ENCODE assay signal across 9 mouse cellular contexts in genomic region chr4:63480098-63480844, GRCm38 (mm10). TPM values are rescaled to one million over a fixed set of nuclear protein-coding genes. Genes with fewer than 3 reads are reported as not detected.
DNase-seq lines count a peak whose midpoint lies in the region; ATAC-seq lines count a peak whose summit lies in the region.
"Had no signal": no experiment of that assay in that cellular context is flagged by ENCODE, and none has a peak within 500 bp of the region (broad histone marks: within the 10 kb centered on the region; RNA-seq: fewer than 3 reads in every experiment).

No protein-coding gene starts in this region.

- peak; percentile 33; the same call in 1 of the 2 replicates for ATAC-seq in forebrain, embryonic 14.5 days
- ATAC-seq in limb, embryonic 12.5 days (ENCODE audit: insufficient number of reproducible peaks, insufficient read depth, low FRiP score, low TSS enrichment, low read depth) = no peak; the same call in 1 of the 2 replicates
- peak; percentile 63; the same call in 1 of the 2 replicates for ATAC-seq in stomach, embryonic 14.5 days (ENCODE audit: insufficient number of reproducible peaks, insufficient read depth, low FRiP score, low read depth)

- H3K4me1 ChIP-seq in forebrain, embryonic 14.5 days (ENCODE audit: control insufficient read depth, insufficient read depth, low read length) = 0 out of 2 replicates have a peak, but pooled peaks cover 3% of the 10 kb centered on the region
- H3K4me1 ChIP-seq in limb, embryonic 12.5 days (replicated peaks) = peaks cover 34% of the 10 kb centered on the region
- H3K4me1 ChIP-seq in stomach, embryonic 14.5 days (ENCODE audit: control insufficient read depth, insufficient read depth, low read length) = peaks cover 8% of the 10 kb centered on the region

- H3K36me3 ChIP-seq in forebrain, embryonic 14.5 days (ENCODE audit: control insufficient read depth, insufficient read depth, low read length) = no peaks in the 10 kb centered on the region
- no peaks in the 10 kb centered on the region for H3K36me3 ChIP-seq in limb, embryonic 12.5 days
- H3K36me3 ChIP-seq in stomach, embryonic 14.5 days (ENCODE audit: control insufficient read depth, insufficient read depth, low read length) = no peaks in the 10 kb centered on the region
- H3K36me3 ChIP-seq: liver, embryonic 15.5 days had no signal

- peak; percentile 54 to 60 for DNase-seq in left cerebral cortex, adult 18-20 months (ENCODE audit: low spot score in 2 of 2)
- DNase-seq in left cerebral cortex, adult 11 months (ENCODE audit: low spot score) = no peak
- peak; percentile 20 for DNase-seq in c-Kit-positive CD71-positive TER-119-positive erythroid progenitor cells, embryonic 14.5 days (ENCODE audit: low spot score)
- peak; percentile 64 for DNase-seq in forebrain, embryonic 14.5 days (ENCODE audit: low spot score)
- DNase-seq in induced T-regulatory cell, adult 2 months (ENCODE audit: low read depth) = peak; percentile 78
- peak; percentile 78 for DNase-seq in naive thymus-derived CD4-positive, alpha-beta T cell, adult 2 months (ENCODE audit: low read depth)

- H3K9me3 ChIP-seq in forebrain, embryonic 14.5 days (replicated peaks; ENCODE audit: control insufficient read depth, low read length) = no peaks in the 10 kb centered on the region
- no peaks in the 10 kb centered on the region for H3K9me3 ChIP-seq in limb, embryonic 12.5 days
- H3K9me3 ChIP-seq in stomach, embryonic 14.5 days (ENCODE audit: control insufficient read depth, low read depth, low read length) = no peaks in the 10 kb centered on the region
- H3K9me3 ChIP-seq: liver, embryonic 15.5 days had no signal

- no peak overlapping the region for H3K4me2 ChIP-seq in forebrain, embryonic 14.5 days (ENCODE audit: low read length)
- H3K4me2 ChIP-seq in limb, embryonic 12.5 days = no peak overlapping the region; the same call in 1 of the 2 replicates
- H3K4me2 ChIP-seq in stomach, embryonic 14.5 days (replicated peaks; ENCODE audit: low read depth, low read length) = 0 out of 2 replicates have a peak overlapping the region, but pooled peaks have one; percentile 8
- H3K4me2 ChIP-seq: liver, embryonic 15.5 days had no signal

- 34% methylated on average over 11 of the region's 11 CpGs for WGBS in forebrain, embryonic 14.5 days
- WGBS in limb, embryonic 12.5 days = 31% methylated on average over 11 of the region's 11 CpGs
- WGBS in stomach, embryonic 14.5 days = 24% methylated on average over 11 of the region's 11 CpGs

- H3K4me3 ChIP-seq in forebrain, embryonic 14.5 days (ENCODE audit: low read depth, low read length) = no peak overlapping the region
- H3K4me3 ChIP-seq in limb, embryonic 12.5 days (replicated peaks) = no peak overlapping the region
- no peak overlapping the region for H3K4me3 ChIP-seq in stomach, embryonic 14.5 days (ENCODE audit: low read depth, low read length)
- H3K4me3 ChIP-seq: liver, embryonic 15.5 days had no signal

- H3K9ac ChIP-seq in forebrain, embryonic 14.5 days (ENCODE audit: low read length) = 0 out of 2 replicates have a peak overlapping the region, but pooled peaks have one; percentile 8
- peak overlapping the region; percentile 40; the same call in 1 of the 2 replicates for H3K9ac ChIP-seq in limb, embryonic 12.5 days (replicated peaks)
- no peak overlapping the region for H3K9ac ChIP-seq in stomach, embryonic 14.5 days (replicated peaks; ENCODE audit: low read depth, low read length)
- H3K9ac ChIP-seq: liver, embryonic 15.5 days had no signal

- 0 out of 2 replicates have a peak overlapping the region, but pooled peaks have one; percentile 27 for H3K27ac ChIP-seq in forebrain, embryonic 14.5 days (ENCODE audit: low read depth, low read length)
- peak overlapping the region; percentile 41 for H3K27ac ChIP-seq in limb, embryonic 12.5 days
- H3K27ac ChIP-seq in stomach, embryonic 14.5 days (ENCODE audit: low read length) = no peak overlapping the region
- H3K27ac ChIP-seq: liver, embryonic 15.5 days had no signal

- H3K27me3 ChIP-seq in forebrain, embryonic 14.5 days (replicated peaks; ENCODE audit: control insufficient read depth, insufficient read depth, low read length) = no peaks in the 10 kb centered on the region
- no peaks in the 10 kb centered on the region for H3K27me3 ChIP-seq in limb, embryonic 12.5 days
- H3K27me3 ChIP-seq in stomach, embryonic 14.5 days (ENCODE audit: control insufficient read depth, insufficient read depth, low read length) = no peaks in the 10 kb centered on the region
- H3K27me3 ChIP-seq: liver, embryonic 15.5 days had no signal

RNA-seq across cellular contexts. Expression of gene Whrn, which starts 15.5 kb away (rescaled TPM):
- total RNA-seq in left cerebral cortex, adult 18-20 months (2021) = 10 to 100 TPM; 38.5 to 42.1 TPM
- polyA plus RNA-seq in forebrain, embryonic 14.5 days (2014; fragmentation: Nextera tagmentation; extraction: Ambion mirVana) = 4.1 and 5.0 TPM in 2 replicates
- polyA plus RNA-seq in limb, embryonic 12.5 days (2016; fragmentation: Nextera tagmentation; extraction: Ambion mirVana) = 14.7 and 14.8 TPM in 2 replicates
- polyA plus RNA-seq in stomach, embryonic 14.5 days (2014; fragmentation: Nextera tagmentation; extraction: Ambion mirVana) = 4.6 and 6.0 TPM in 2 replicates
